Mouse (Mus musculus): ENCODE measurements around the gene Fh1. TPM values are rescaled to one million over a fixed set of nuclear protein-coding genes. Genes with fewer than 3 reads are reported as not detected.

Fh1 gene
- polyA plus RNA-seq, 1 experiment from 2014 or later = 122 TPM

- 77% methylated on average over 6 of the region's 6 CpGs for WGBS
- Histone ChIP-seq H3K27me3 (replicated peaks; ENCODE audit: low read depth, poor library complexity, severe bottlenecking) (no peaks in the 10 kb centered on the region), H3K9me3 (no peaks in the 10 kb centered on the region), H3K27ac (replicated peaks) (no peak overlapping the region), H3K4me3 (no peak overlapping the region), H3K36me3 (replicated peaks) (no peaks in the 10 kb centered on the region), H3K4me1 (peaks cover 7% of the 10 kb centered on the region; the same call in 1 of the 2 replicates)
- no peak for DNase-seq (ENCODE audit: low spot score)
These were observed 59.8 kb downstream of the Fh1 start for GRCm38 (mm10) chr1:175565579-175566103.

GRCm38 (mm10) chr1:175564321-175564720 is 61.1 kb downstream of the Fh1 start:
- no peaks in the 10 kb centered on the region for H3K36me3 ChIP-seq (replicated peaks)
- no peaks in the 10 kb centered on the region for H3K27me3 ChIP-seq (replicated peaks; ENCODE audit: low read depth, poor library complexity, severe bottlenecking)
- no peak overlapping the region for H3K27ac ChIP-seq (replicated peaks)
- no peak for DNase-seq (ENCODE audit: low spot score)
- H3K4me1 ChIP-seq = peaks cover 7% of the 10 kb centered on the region; the same call in 1 of the 2 replicates
- H3K4me3 ChIP-seq = no peak overlapping the region
- no peaks in the 10 kb centered on the region for H3K9me3 ChIP-seq
- 92% methylated on average over 4 of the region's 4 CpGs for WGBS

GRCm38 (mm10) chr1:175562379-175562778 is 63.1 kb downstream of the Fh1 start:
- no peaks in the 10 kb centered on the region for H3K9me3 ChIP-seq
- no peak for DNase-seq (ENCODE audit: low spot score)
- no peak overlapping the region for H3K4me3 ChIP-seq
- no peaks in the 10 kb centered on the region for H3K36me3 ChIP-seq (replicated peaks)
- peaks cover 7% of the 10 kb centered on the region; the same call in 1 of the 2 replicates for H3K4me1 ChIP-seq
- no peaks in the 10 kb centered on the region for H3K27me3 ChIP-seq (replicated peaks; ENCODE audit: low read depth, poor library complexity, severe bottlenecking)
- WGBS = 87% methylated on average over 2 of the region's 2 CpGs
- no peak overlapping the region for H3K27ac ChIP-seq (replicated peaks)

- no peaks in the 10 kb centered on the region for H3K9me3 ChIP-seq
- peaks cover 7% of the 10 kb centered on the region; the same call in 1 of the 2 replicates for H3K4me1 ChIP-seq
- no peaks in the 10 kb centered on the region for H3K27me3 ChIP-seq (replicated peaks; ENCODE audit: low read depth, poor library complexity, severe bottlenecking)
- H3K36me3 ChIP-seq (replicated peaks) = no peaks in the 10 kb centered on the region
- no peak overlapping the region for H3K4me3 ChIP-seq
- no peak overlapping the region for H3K27ac ChIP-seq (replicated peaks)
- DNase-seq (ENCODE audit: low spot score) = no peak
These were observed 63.6 kb downstream of the Fh1 start for GRCm38 (mm10) chr1:175561806-175562205.

GRCm38 (mm10) chr1:175554641-175555040 is 70.8 kb downstream of the Fh1 start:
- DNase-seq (ENCODE audit: low spot score) = no peak
- Histone ChIP-seq H3K27ac (replicated peaks) (no peak overlapping the region), H3K9me3 (no peaks in the 10 kb centered on the region), H3K27me3 (replicated peaks; ENCODE audit: low read depth, poor library complexity, severe bottlenecking) (no peaks in the 10 kb centered on the region), H3K4me1 (no peaks in the 10 kb centered on the region), H3K4me3 (no peak overlapping the region), H3K36me3 (replicated peaks) (no peaks in the 10 kb centered on the region)
- WGBS = 72% methylated on average over 1 of the region's 1 CpGs

GRCm38 (mm10) chr1:175552474-175552873 is 73.0 kb downstream of the Fh1 start:
- Histone ChIP-seq H3K4me1 (no peaks in the 10 kb centered on the region), H3K27ac (replicated peaks) (no peak overlapping the region), H3K9me3 (no peaks in the 10 kb centered on the region), H3K36me3 (replicated peaks) (no peaks in the 10 kb centered on the region), H3K4me3 (no peak overlapping the region), H3K27me3 (replicated peaks; ENCODE audit: low read depth, poor library complexity, severe bottlenecking) (no peaks in the 10 kb centered on the region)
- 76% methylated on average over 3 of the region's 3 CpGs for WGBS
- DNase-seq (ENCODE audit: low spot score) = no peak

GRCm38 (mm10) chr1:175550586-175550985 is 74.8 kb downstream of the Fh1 start:
- Histone ChIP-seq H3K36me3 (replicated peaks) (no peaks in the 10 kb centered on the region), H3K27ac (replicated peaks) (no peak overlapping the region), H3K27me3 (replicated peaks; ENCODE audit: low read depth, poor library complexity, severe bottlenecking) (no peaks in the 10 kb centered on the region), H3K4me1 (no peaks in the 10 kb centered on the region), H3K4me3 (no peak overlapping the region), H3K9me3 (no peaks in the 10 kb centered on the region)
- 94% methylated on average over 1 of the region's 1 CpGs for WGBS
- no peak for DNase-seq (ENCODE audit: low spot score)

Other genes starting within 250 kb of the Fh1 start
- gene Rgs7, start 133.1 kb downstream of the Fh1 start, polyA plus RNA-seq (2016; fragmentation: Nextera tagmentation; extraction: Ambion mirVana) = 0.73 and 0.96 TPM in 2 replicates
- gene Kmo, start 5.3 kb downstream of the Fh1 start, polyA plus RNA-seq (2016; fragmentation: Nextera tagmentation; extraction: Ambion mirVana) = 0.04 TPM in 1 of 2 replicates, not detected in the other
- 9.5 and 11.6 TPM in 2 replicates for gene Opn3, start 67.1 kb upstream of the Fh1 start, polyA plus RNA-seq (2016; fragmentation: Nextera tagmentation; extraction: Ambion mirVana)
- gene Chml, start 67.3 kb upstream of the Fh1 start, polyA plus RNA-seq (2016; fragmentation: Nextera tagmentation; extraction: Ambion mirVana) = 5.0 and 5.2 TPM in 2 replicates
- not detected in 2 replicates for gene Wdr64, start 73.0 kb upstream of the Fh1 start, polyA plus RNA-seq (2016; fragmentation: Nextera tagmentation; extraction: Ambion mirVana)

Data from embryonic facial prominence, embryonic 10.5 days (tissue).